Mouse (Mus musculus) CH12.LX (cell line): ENCODE results near the gene Tmbim6. TPM values are rescaled to one million over a fixed set of nuclear protein-coding genes. Genes with fewer than 3 reads are reported as not detected.

Experiments
- DNase-seq: peaks from one replicate; pipeline ENCODE4 v3.0.0-alpha.2; 2013; ENCODE audit errors: extremely low read depth
- H3K27ac ChIP-seq: 2 replicates; pipeline ENCODE4 v1.5.1; 2012; ENCODE audit warnings: low read depth, mild to moderate bottlenecking, control low read depth, moderate library complexity; ENCODE audit not compliant: insufficient read depth
- H3K27me3 ChIP-seq: replicated peaks from 2 replicates; pipeline ENCODE3; 2012; ENCODE audit warnings: inconsistent platforms
- H3K36me3 ChIP-seq, 2 experiments: replicated peaks in 1 of 2; 2 replicates each; pipeline versions ENCODE3 to v1.6.1; 2012; ENCODE audit warnings: inconsistent platforms in 1 of 2, low read length in 1 of 2, mild to moderate bottlenecking in 1 of 2, mixed read lengths in 1 of 2, moderate library complexity in 1 of 2; ENCODE audit not compliant: control insufficient read depth in 1 of 2, insufficient read depth in 1 of 2
- H3K4me1 ChIP-seq, 2 experiments: 2 replicates each; pipeline ENCODE4 v1.6.1; 2012; ENCODE audit warnings: inconsistent platforms in 1 of 2, moderate library complexity in 1 of 2; ENCODE audit not compliant: insufficient read depth in 2 of 2, control insufficient read depth in 1 of 2
- H3K4me2 ChIP-seq: 2 replicates; pipeline ENCODE4 v1.6.1; 2012; ENCODE audit warnings: low read depth, mild to moderate bottlenecking, control low read depth; ENCODE audit not compliant: poor library complexity, insufficient read depth, severe bottlenecking
- H3K4me3 ChIP-seq, 3 experiments: fragments of 150-350 bp in 1 of 3; sonication (generic) in 1 of 3; replicated peaks in 1 of 3; 2 replicates each; pipeline versions ENCODE3 to v1.5.1; 2011 to 2012; ENCODE audit warnings: low read depth in 2 of 3, low read length in 2 of 3, mild to moderate bottlenecking in 2 of 3, moderate library complexity in 2 of 3, control low read depth in 1 of 3, improper control_type of control experiment in 1 of 3, inconsistent platforms in 1 of 3, mixed read lengths in 1 of 3; ENCODE audit not compliant: poor library complexity in 1 of 3
- H3K79me2 ChIP-seq: replicated peaks from 2 replicates; pipeline ENCODE4 v1.6.1; 2012; ENCODE audit warnings: mild to moderate bottlenecking, moderate library complexity; ENCODE audit not compliant: control insufficient read depth, poor library complexity, insufficient read depth, severe bottlenecking; ENCODE audit errors: extremely low read depth
- H3K9ac ChIP-seq: 2 replicates; pipeline ENCODE4 v1.6.1; 2012; ENCODE audit warnings: low read depth, mild to moderate bottlenecking, control low read depth, moderate library complexity; ENCODE audit not compliant: insufficient read depth
- H3K9me3 ChIP-seq: replicated peaks from 2 replicates; pipeline ENCODE3; 2012; ENCODE audit warnings: low read length, inconsistent platforms, mixed read lengths
- CHD2 ChIP-seq: IDR thresholded peaks from 2 replicates; pipeline ENCODE4 v1.6.1; 2011; ENCODE audit warnings: low read length, improper control_type of control experiment
- CTCF ChIP-seq, 2 experiments: IDR thresholded peaks in 1 of 2; conservative IDR thresholded peaks in 1 of 2; 2 replicates each; pipeline ENCODE4 v1.5.1; 2011 to 2012; ENCODE audit warnings: low read depth in 2 of 2, low read length in 2 of 2, improper control_type of control experiment in 1 of 2, inconsistent platforms in 1 of 2, mild to moderate bottlenecking in 1 of 2, moderate library complexity in 1 of 2
- ELF1 ChIP-seq: IDR thresholded peaks from 2 replicates; pipeline ENCODE4 v1.6.1; 2014; ENCODE audit warnings: low read depth, mild to moderate bottlenecking, inconsistent platforms, low read length, improper control_type of control experiment
- ETS1 ChIP-seq: conservative IDR thresholded peaks from 2 replicates; pipeline ENCODE4 v1.6.1; 2012; ENCODE audit warnings: low read depth, mild to moderate bottlenecking, inconsistent platforms, low read length, improper control_type of control experiment, moderate library complexity
- GABPA ChIP-seq: IDR thresholded peaks from 2 replicates; pipeline ENCODE4 v1.6.1; 2012; ENCODE audit warnings: low read depth, low read length, improper control_type of control experiment, inconsistent platforms; ENCODE audit not compliant: insufficient replicate concordance
- HCFC1 ChIP-seq: IDR thresholded peaks from 2 replicates; pipeline ENCODE4 v1.6.1; 2012; ENCODE audit warnings: low read depth, mild to moderate bottlenecking, inconsistent platforms, low read length, improper control_type of control experiment
- KAT2A ChIP-seq: IDR thresholded peaks from 2 replicates; pipeline ENCODE4 v1.6.1; 2012; ENCODE audit warnings: low read length, improper control_type of control experiment, inconsistent platforms; ENCODE audit not compliant: insufficient replicate concordance
- MAFK ChIP-seq: IDR thresholded peaks from 2 replicates; pipeline ENCODE4 v1.6.1; 2011; ENCODE audit warnings: low read length, improper control_type of control experiment; ENCODE audit not compliant: insufficient replicate concordance
- MXI1 ChIP-seq: IDR thresholded peaks from 2 replicates; pipeline ENCODE4 v1.6.1; 2011; ENCODE audit warnings: mild to moderate bottlenecking, low read depth, low read length, improper control_type of control experiment
- MYC ChIP-seq: IDR thresholded peaks from 2 replicates; pipeline ENCODE4 v1.6.1; 2011; ENCODE audit warnings: low read depth, mild to moderate bottlenecking, improper control_type of control experiment, low read length
- NELFE ChIP-seq: IDR thresholded peaks from 2 replicates; pipeline ENCODE4 v1.6.1; 2011; ENCODE audit warnings: low read depth, low read length, improper control_type of control experiment
- NRF1 ChIP-seq: IDR thresholded peaks from 2 replicates; pipeline ENCODE4 v1.6.1; 2014; ENCODE audit warnings: low read depth, mild to moderate bottlenecking, inconsistent platforms, low read length, improper control_type of control experiment, moderate library complexity
- PAX5 ChIP-seq: IDR thresholded peaks from 2 replicates; pipeline ENCODE4 v1.6.1; 2012; ENCODE audit warnings: low read length, inconsistent platforms, mixed read lengths
- POLR2A ChIP-seq: IDR thresholded peaks from 2 replicates; pipeline ENCODE4 v1.6.1; 2011; ENCODE audit warnings: low read depth, mild to moderate bottlenecking, improper control_type of control experiment, low read length
- POLR2AphosphoS2 ChIP-seq: IDR thresholded peaks from 2 replicates; pipeline ENCODE4 v1.6.1; 2011; ENCODE audit warnings: low read depth, low read length, improper control_type of control experiment
- RAD21 ChIP-seq: IDR thresholded peaks from 2 replicates; pipeline ENCODE4 v1.6.1; 2011; ENCODE audit warnings: low read depth, mild to moderate bottlenecking, low read length, improper control_type of control experiment, moderate library complexity
- SMC3 ChIP-seq: IDR thresholded peaks from 2 replicates; pipeline ENCODE4 v1.6.1; 2011; ENCODE audit warnings: low read depth, low read length, improper control_type of control experiment
- TBP ChIP-seq: conservative IDR thresholded peaks from 2 replicates; pipeline ENCODE4 v1.6.1; 2011; ENCODE audit warnings: low read depth, low read length, improper control_type of control experiment
- TCF12 ChIP-seq: IDR thresholded peaks from 2 replicates; pipeline ENCODE4 v1.6.1; 2014; ENCODE audit warnings: low read depth, mild to moderate bottlenecking, inconsistent platforms, low read length, improper control_type of control experiment
- USF1 ChIP-seq: IDR thresholded peaks from 2 replicates; pipeline ENCODE4 v1.6.1; 2014; ENCODE audit warnings: low read depth, mild to moderate bottlenecking, inconsistent platforms, low read length, improper control_type of control experiment
- USF2 ChIP-seq: conservative IDR thresholded peaks from 2 replicates; pipeline ENCODE4 v1.6.1; 2011; ENCODE audit warnings: low read depth, low read length, improper control_type of control experiment
- ZMIZ1 ChIP-seq: IDR thresholded peaks from 2 replicates; pipeline ENCODE4 v1.6.1; 2012; ENCODE audit warnings: low read depth, mild to moderate bottlenecking, inconsistent platforms, low read length, improper control_type of control experiment
- dilution Hi-C: fragments of 300-500 bp; cut with MboI; formaldehyde crosslinking; loops from 2 replicates; pipeline ENCODE4 v1.14.3; 2020; ENCODE audit warnings: low sequenced_read_pairs; ENCODE audit not compliant: extremely low pct_unique_long_range_greater_than_20kb, extremely low pct_ligation_motif_present
- in situ Hi-C: fragments of 300-500 bp; cut with MboI; formaldehyde crosslinking; loops from 3 replicates; pipeline ENCODE4 v1.14.3; 2019; ENCODE audit warnings: low sequenced_read_pairs, low pct_ligation_motif_present, low pct_unique_long_range_greater_than_20kb, mixed read lengths
- polyA plus RNA-seq: library from polyadenylated mRNA; unstranded; fragments of >175 nt; gene quantifications from 2 replicates; pipeline ENCODE4 v1.2.1, GENCODE M21; 2012; ENCODE audit warnings: low read depth; ENCODE audit not compliant: insufficient read length
- total RNA-seq, 2 experiments: library from RNA; depleted of rRNA; stranded (reverse); fragments of 300-350 nt in 1 of 2; fragments of >200 nt in 1 of 2; gene quantifications; 2 replicates each; pipeline ENCODE4 v1.2.3; 2012 to 2014

The Tmbim6 gene
- total and polyA plus RNA-seq, 3 experiments, result 268 to 329 (median 269) TPM

- H3K9ac ChIP-seq, result peak overlapping the region; percentile 19; the same call in 1 of the 2 replicates
- no peak overlapping the region for H3K4me3 ChIP-seq
- H3K36me3 ChIP-seq, result peaks cover 3 to 37% of the 10 kb centered on the region in 2 experiments
- no peaks in the 10 kb centered on the region for H3K27me3 ChIP-seq
- no peaks in the 10 kb centered on the region for H3K9me3 ChIP-seq
- no peak for DNase-seq
- no peak overlapping the region for H3K27ac ChIP-seq
- H3K4me1 ChIP-seq, result peaks cover 15 to 78% of the 10 kb centered on the region in 2 experiments
- peak overlapping the region; percentile 97 for H3K4me2 ChIP-seq
- peaks cover 85% of the 10 kb centered on the region for H3K79me2 ChIP-seq
- no peak for TF ChIP-seq GABPA
- TF ChIP-seq ETS1, result no peak
- no peak for TF ChIP-seq NRF1
- no peak for TF ChIP-seq POLR2AphosphoS2
- TF ChIP-seq HCFC1, result no peak
- no peak for TF ChIP-seq USF1
- TF ChIP-seq CTCF (conservative IDR thresholded peaks at IDR 0.05 in 1 of 2, IDR thresholded peaks at IDR 0.05 in 1 of 2; ENCODE audit: low read depth in 2 of 2, low read length in 2 of 2), result no peak
- no peak for TF ChIP-seq POLR2A
- no peak for TF ChIP-seq MAFK
- no peak for TF ChIP-seq MYC
- no peak for TF ChIP-seq USF2
- in situ Hi-C loops (no loop called here), dilution Hi-C loops (no loop called here)
Observed at GRCm38 (mm10) chr15:99396462-99396861, 3.8 kb downstream of the Tmbim6 start.

GRCm38 (mm10) chr15:99396875-99397274 lies 4.2 kb downstream of the Tmbim6 start:
- TF ChIP-seq ELF1 (no peak), RAD21 (no peak), TBP (no peak), TCF12 (no peak), KAT2A (no peak), SMC3 (no peak), USF1 (no peak), POLR2A (no peak), NELFE (no peak), PAX5 (no peak), GABPA (no peak), MXI1 (no peak), POLR2AphosphoS2 (no peak), CHD2 (no peak), ZMIZ1 (no peak)
- Histone ChIP-seq H3K9me3 (no peaks in the 10 kb centered on the region), H3K9ac (peak overlapping the region; percentile 19; the same call in 1 of the 2 replicates), H3K4me2 (peak overlapping the region; percentile 97; the same call in 1 of the 2 replicates), H3K27ac (no peak overlapping the region), H3K4me1 (peaks cover 15 to 76% of the 10 kb centered on the region in 2 experiments), H3K4me3 (no peak overlapping the region), H3K79me2 (peaks cover 90% of the 10 kb centered on the region), H3K27me3 (no peaks in the 10 kb centered on the region), H3K36me3 (peaks cover 4 to 41% of the 10 kb centered on the region in 2 experiments)
- DNase-seq, result no peak
- in situ Hi-C loops, result no loop called here
- dilution Hi-C loops, result no loop called here
